Mouse (Mus musculus) lung, adult 10 weeks (tissue): Measurements from ENCODE around the gene Fam98b. TPM values are rescaled to one million over a fixed set of nuclear protein-coding genes. Genes with fewer than 3 reads are reported as not detected.

Experiments
- polyA plus RNA-seq: library from polyadenylated mRNA; stranded (reverse); fragments of 350-450 nt; fragmentation: Illumina TruSeq; extraction: RNeasy Lipid Tissue Mini Kit (QIAGEN cat#74804); gene quantifications from one replicate; pipeline ENCODE4 v1.2.3, GENCODE M21; 2014; ENCODE audit warnings: low read depth, low replicate concordance; ENCODE audit not compliant: insufficient read depth

Gene Fam98b
- polyA plus RNA-seq = 18.9 TPM

GRCm38 (mm10) chr2:117249255-117250000 is at the start of gene Fam98b:
Gene Fam98b (plus strand): TSS chr2:117249739.

Other genes starting within 250 kb of the Fam98b start
- gene Spred1, start 128.4 kb upstream of the Fam98b start, polyA plus RNA-seq = 14.0 TPM
- gene Rasgrp1, start 93.3 kb downstream of the Fam98b start, polyA plus RNA-seq = 2.3 TPM